Mouse (Mus musculus): ENCODE data around the gene Atoh8. TPM values are rescaled to one million over a fixed set of nuclear protein-coding genes. Genes with fewer than 3 reads are reported as not detected.

Gene Atoh8
- total and polyA plus RNA-seq, 3 experiments = 0.23 to 5.0 (median 1.6) TPM

DNA sequence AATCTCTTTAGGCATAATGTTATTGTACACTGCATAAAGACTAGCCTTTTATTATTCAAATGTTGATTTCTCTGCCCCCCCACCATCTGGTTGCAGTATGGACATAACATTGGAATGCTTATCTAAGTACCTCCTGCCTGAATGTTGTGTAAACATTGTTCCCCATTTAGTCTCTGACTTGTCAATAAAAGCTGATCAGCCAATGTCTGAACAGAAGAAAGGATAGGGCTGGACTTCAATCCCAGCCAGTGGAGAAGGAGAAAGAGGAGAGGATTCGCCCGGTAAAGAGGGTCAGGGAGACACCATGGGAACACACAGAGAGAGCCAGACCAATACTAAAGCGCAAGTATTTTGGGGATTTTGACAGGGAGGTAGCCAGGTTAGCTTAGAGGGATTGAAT, 60.0 kb downstream of the Atoh8 start:
- no peaks in the 10 kb centered on the region for H3K9me3 ChIP-seq (replicated peaks; ENCODE audit: low read length)
- H3K79me2 ChIP-seq (replicated peaks; ENCODE audit: control insufficient read depth, extremely low read depth, insufficient read depth, poor library complexity, severe bottlenecking) = no peaks in the 10 kb centered on the region
- H3K4me2 ChIP-seq (ENCODE audit: insufficient read depth, low read depth, poor library complexity, severe bottlenecking) = no peak overlapping the region
- H3K27ac ChIP-seq (ENCODE audit: insufficient read depth, low read depth) = no peak overlapping the region
- dilution Hi-C loops (cut with MboI; ENCODE audit: extremely low pct_ligation_motif_present, extremely low pct_unique_long_range_greater_than_20kb, low sequenced_read_pairs) (no loop called here), in situ Hi-C loops (cut with MboI; ENCODE audit: low pct_ligation_motif_present, low pct_unique_long_range_greater_than_20kb, low sequenced_read_pairs) (no loop called here)
- no peaks in the 10 kb centered on the region for H3K4me1 ChIP-seq (ENCODE audit: control insufficient read depth in 1 of 2, insufficient read depth in 2 of 2)
- TF ChIP-seq USF1 (IDR thresholded peaks at IDR 0.05; ENCODE audit: low read depth, low read length) = no peak
- DNase-seq (ENCODE audit: extremely low read depth) = no peak
- no peak overlapping the region for H3K9ac ChIP-seq (ENCODE audit: insufficient read depth, low read depth)
- H3K4me3 ChIP-seq (replicated peaks in 1 of 3; ENCODE audit: low read depth in 2 of 3, low read length in 2 of 3, poor library complexity in 1 of 3) = no peak overlapping the region
- no peaks in the 10 kb centered on the region for H3K36me3 ChIP-seq (replicated peaks in 1 of 2; ENCODE audit: control insufficient read depth in 1 of 2, insufficient read depth in 1 of 2, low read length in 1 of 2)
- H3K27me3 ChIP-seq (replicated peaks) = peaks cover 4% of the 10 kb centered on the region

- TF ChIP-seq NRF1 (IDR thresholded peaks at IDR 0.05; ENCODE audit: low read depth, low read length) (no peak), ETS1 (conservative IDR thresholded peaks at IDR 0.05; ENCODE audit: low read depth, low read length) (no peak), CTCF (conservative IDR thresholded peaks at IDR 0.05 in 1 of 2, IDR thresholded peaks at IDR 0.05 in 1 of 2; ENCODE audit: low read depth in 2 of 2, low read length in 2 of 2) (no peak), MEF2A (IDR thresholded peaks at IDR 0.05; ENCODE audit: borderline replicate concordance, low read depth, low read length) (no peak), SIN3A (IDR thresholded peaks at IDR 0.05; ENCODE audit: low read length) (no peak)
- Histone ChIP-seq H3K9me3 (replicated peaks; ENCODE audit: low read length) (no peaks in the 10 kb centered on the region), H3K9ac (ENCODE audit: insufficient read depth, low read depth) (no peak overlapping the region), H3K36me3 (replicated peaks in 1 of 2; ENCODE audit: control insufficient read depth in 1 of 2, insufficient read depth in 1 of 2, low read length in 1 of 2) (no peaks in the 10 kb centered on the region), H3K27me3 (replicated peaks) (peaks cover 4% of the 10 kb centered on the region), H3K4me1 (ENCODE audit: control insufficient read depth in 1 of 2, insufficient read depth in 2 of 2) (no peaks in the 10 kb centered on the region), H3K4me3 (replicated peaks in 1 of 3; ENCODE audit: low read depth in 2 of 3, low read length in 2 of 3, poor library complexity in 1 of 3) (no peak overlapping the region), H3K79me2 (replicated peaks; ENCODE audit: control insufficient read depth, extremely low read depth, insufficient read depth, poor library complexity, severe bottlenecking) (no peaks in the 10 kb centered on the region), H3K27ac (ENCODE audit: insufficient read depth, low read depth) (no peak overlapping the region), H3K4me2 (ENCODE audit: insufficient read depth, low read depth, poor library complexity, severe bottlenecking) (no peak overlapping the region)
- dilution Hi-C loops (cut with MboI; ENCODE audit: extremely low pct_ligation_motif_present, extremely low pct_unique_long_range_greater_than_20kb, low sequenced_read_pairs) = no loop called here
- no peak for DNase-seq (ENCODE audit: extremely low read depth)
- in situ Hi-C loops (cut with MboI; ENCODE audit: low pct_ligation_motif_present, low pct_unique_long_range_greater_than_20kb, low sequenced_read_pairs) = no loop called here
Measured at GRCm38 (mm10) chr6:72173350-72173749, 62.0 kb downstream of the Atoh8 start.

- no peak for DNase-seq (ENCODE audit: extremely low read depth)
- H3K4me3 ChIP-seq (replicated peaks in 1 of 3; ENCODE audit: low read depth in 2 of 3, low read length in 2 of 3, poor library complexity in 1 of 3) = no peak overlapping the region
- dilution Hi-C loops (cut with MboI; ENCODE audit: extremely low pct_ligation_motif_present, extremely low pct_unique_long_range_greater_than_20kb, low sequenced_read_pairs) = no loop called here
- H3K4me1 ChIP-seq (ENCODE audit: control insufficient read depth in 1 of 2, insufficient read depth in 2 of 2) = no peaks in the 10 kb centered on the region
- no peak overlapping the region for H3K27ac ChIP-seq (ENCODE audit: insufficient read depth, low read depth)
- no peaks in the 10 kb centered on the region for H3K36me3 ChIP-seq (replicated peaks in 1 of 2; ENCODE audit: control insufficient read depth in 1 of 2, insufficient read depth in 1 of 2, low read length in 1 of 2)
- no peaks in the 10 kb centered on the region for H3K79me2 ChIP-seq (replicated peaks; ENCODE audit: control insufficient read depth, extremely low read depth, insufficient read depth, poor library complexity, severe bottlenecking)
- peaks cover 2% of the 10 kb centered on the region for H3K27me3 ChIP-seq (replicated peaks)
- no peaks in the 10 kb centered on the region for H3K9me3 ChIP-seq (replicated peaks; ENCODE audit: low read length)
- no peak overlapping the region for H3K4me2 ChIP-seq (ENCODE audit: insufficient read depth, low read depth, poor library complexity, severe bottlenecking)
- TF ChIP-seq PAX5 (IDR thresholded peaks at IDR 0.05; ENCODE audit: low read length) (no peak), CTCF (conservative IDR thresholded peaks at IDR 0.05 in 1 of 2, IDR thresholded peaks at IDR 0.05 in 1 of 2; ENCODE audit: low read depth in 2 of 2, low read length in 2 of 2) (no peak), JUN (IDR thresholded peaks at IDR 0.05; ENCODE audit: insufficient read depth, low read depth, low read length) (no peak), ZMIZ1 (IDR thresholded peaks at IDR 0.05; ENCODE audit: low read depth, low read length) (no peak), ZKSCAN1 (IDR thresholded peaks at IDR 0.05; ENCODE audit: borderline replicate concordance, low read depth, low read length) (no peak)
- in situ Hi-C loops (cut with MboI; ENCODE audit: low pct_ligation_motif_present, low pct_unique_long_range_greater_than_20kb, low sequenced_read_pairs) = no loop called here
- no peak overlapping the region for H3K9ac ChIP-seq (ENCODE audit: insufficient read depth, low read depth)
Measured at GRCm38 (mm10) chr6:72171391-72171790, 64.0 kb downstream of the Atoh8 start.

Data from CH12.LX (cell line).